Mouse (Mus musculus) forebrain, embryonic 15.5 days (tissue): ENCODE results near the gene Itgb2. TPM values are rescaled to one million over a fixed set of nuclear protein-coding genes. Genes with fewer than 3 reads are reported as not detected.

Source experiments
- ATAC-seq: fragments of 200-750 bp; cut with Nextera tagmentation; replicated peaks from 2 replicates; pipeline ENCODE4 v1.8.0; 2017; ENCODE audit warnings: mild to moderate bottlenecking, moderate TSS enrichment, moderate library complexity
- H3K27ac ChIP-seq: fragments of 300-500 bp; sonication (generic); replicated peaks from 2 replicates; pipeline ENCODE4 v1.5.1; 2015; ENCODE audit warnings: mild to moderate bottlenecking, inconsistent platforms
- H3K27me3 ChIP-seq: fragments of 300-500 bp; sonication (generic); 2 replicates; pipeline ENCODE4 v1.6.1; 2015; ENCODE audit warnings: inconsistent platforms
- H3K36me3 ChIP-seq: fragments of 300-500 bp; sonication (generic); 2 replicates; pipeline ENCODE4 v1.6.1; 2015; ENCODE audit warnings: mild to moderate bottlenecking, inconsistent platforms
- H3K4me1 ChIP-seq: fragments of 300-500 bp; sonication (generic); 2 replicates; pipeline ENCODE4 v1.6.1; 2015; ENCODE audit warnings: inconsistent platforms
- H3K4me2 ChIP-seq: fragments of 300-500 bp; sonication (generic); replicated peaks from 2 replicates; pipeline ENCODE4 v1.6.1; 2015; ENCODE audit warnings: mild to moderate bottlenecking, inconsistent platforms
- H3K4me3 ChIP-seq: fragments of 300-500 bp; sonication (generic); 2 replicates; pipeline ENCODE4 v1.5.1; 2015; ENCODE audit warnings: mild to moderate bottlenecking, inconsistent platforms
- H3K9ac ChIP-seq: fragments of 300-500 bp; sonication (generic); replicated peaks from 2 replicates; pipeline ENCODE4 v1.6.1; 2015; ENCODE audit warnings: mild to moderate bottlenecking, inconsistent platforms
- H3K9me3 ChIP-seq: fragments of 300-500 bp; sonication (generic); 2 replicates; pipeline ENCODE4 v1.6.1; 2016; ENCODE audit warnings: inconsistent platforms
- WGBS: fragments of 180-500 bp; shearing (Covaris S2); methylation state at CpG from one replicate; pipeline ENCODE4 v1.1.7; 2015; ENCODE audit warnings: mixed read lengths; 5-methylcytosine and 5-hydroxymethylcytosine counted together
- polyA plus RNA-seq: library from polyadenylated mRNA; unstranded; fragments of >200 nt; fragmentation: Nextera tagmentation; extraction: Ambion mirVana; gene quantifications from 2 replicates; pipeline ENCODE4 v1.2.1, GENCODE M21; 2015

Gene Itgb2
- polyA plus RNA-seq, 1 experiment from 2014 or later: 0.87 TPM

DNA sequence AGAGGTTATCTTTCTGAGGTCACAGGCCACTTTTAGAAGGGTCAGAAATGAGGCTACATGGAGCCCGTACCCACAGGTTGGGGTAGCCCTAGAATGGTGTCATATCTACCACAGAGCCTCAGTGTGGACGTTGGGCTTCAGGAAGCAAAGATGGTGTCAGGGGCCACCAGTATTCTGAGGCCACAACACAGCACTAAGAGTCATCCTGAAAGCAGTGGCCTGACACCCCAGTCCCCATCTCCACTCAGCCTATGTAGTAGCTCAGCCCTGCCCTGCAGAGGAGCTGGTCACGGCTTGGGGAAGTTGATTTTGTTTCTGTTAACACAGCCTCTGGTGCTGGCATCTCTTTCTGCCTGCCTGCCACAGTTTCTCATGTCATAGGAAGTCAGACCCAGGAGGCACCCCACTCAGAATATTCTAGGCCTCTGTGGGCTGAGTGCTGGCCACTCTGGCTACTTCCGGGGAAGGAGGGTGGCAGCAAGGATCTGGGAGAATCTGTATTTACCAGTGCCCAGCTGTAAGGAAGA is 10.6 kb downstream of the Itgb2 start:
- no peak overlapping the region for H3K4me3 ChIP-seq
- no peaks in the 10 kb centered on the region for H3K27me3 ChIP-seq
- H3K4me1 ChIP-seq: no peaks in the 10 kb centered on the region
- no peaks in the 10 kb centered on the region for H3K36me3 ChIP-seq
- H3K9me3 ChIP-seq: no peaks in the 10 kb centered on the region
- ATAC-seq: no peak
- H3K9ac ChIP-seq: no peak overlapping the region
- WGBS: 87% methylated on average over 4 of the region's 4 CpGs
- no peak overlapping the region for H3K4me2 ChIP-seq
- no peak overlapping the region for H3K27ac ChIP-seq

DNA sequence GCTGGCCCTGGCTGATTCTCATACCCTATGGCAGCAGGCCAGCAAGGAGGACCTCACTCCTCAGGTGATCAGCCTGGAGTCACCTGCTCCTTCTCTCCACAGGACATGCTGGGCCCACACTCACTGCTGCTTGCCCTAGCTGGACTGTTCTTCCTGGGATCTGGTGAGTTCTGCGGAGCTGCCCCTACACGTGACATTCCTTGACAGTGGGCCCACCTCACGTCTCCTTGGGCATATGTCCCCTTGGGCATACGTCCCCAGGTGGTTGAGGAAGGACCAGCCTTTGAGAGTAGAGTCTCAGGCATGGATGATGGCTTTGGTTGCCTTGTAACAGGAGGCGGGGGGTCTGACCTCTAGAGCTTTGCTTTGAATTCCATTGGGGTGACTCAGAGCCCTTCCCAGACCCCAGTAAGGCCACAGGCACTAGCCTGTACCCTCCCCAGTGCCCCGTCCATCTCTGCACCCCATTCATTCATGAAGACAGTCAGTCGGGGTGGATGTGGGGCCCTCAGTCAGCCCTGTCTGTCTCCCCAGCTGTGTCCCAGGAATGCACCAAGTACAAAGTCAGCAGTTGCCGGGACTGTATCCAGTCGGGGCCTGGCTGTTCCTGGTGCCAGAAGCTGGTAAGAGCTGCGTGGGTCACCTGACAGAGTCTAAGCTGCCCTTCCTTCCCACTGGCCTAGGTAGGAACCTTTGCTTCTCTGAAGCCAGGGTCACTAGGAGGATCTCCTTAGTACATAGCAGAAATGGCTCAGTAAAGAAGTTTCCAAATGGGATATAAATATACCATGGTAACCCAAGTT is 12.0 kb downstream of the Itgb2 start:
- Histone ChIP-seq H3K4me1 (no peaks in the 10 kb centered on the region), H3K27ac (no peak overlapping the region), H3K4me3 (no peak overlapping the region), H3K9me3 (no peaks in the 10 kb centered on the region), H3K4me2 (no peak overlapping the region), H3K36me3 (no peaks in the 10 kb centered on the region), H3K27me3 (no peaks in the 10 kb centered on the region), H3K9ac (no peak overlapping the region)
- 87% methylated on average over 10 of the region's 10 CpGs for WGBS
- no peak for ATAC-seq

DNA sequence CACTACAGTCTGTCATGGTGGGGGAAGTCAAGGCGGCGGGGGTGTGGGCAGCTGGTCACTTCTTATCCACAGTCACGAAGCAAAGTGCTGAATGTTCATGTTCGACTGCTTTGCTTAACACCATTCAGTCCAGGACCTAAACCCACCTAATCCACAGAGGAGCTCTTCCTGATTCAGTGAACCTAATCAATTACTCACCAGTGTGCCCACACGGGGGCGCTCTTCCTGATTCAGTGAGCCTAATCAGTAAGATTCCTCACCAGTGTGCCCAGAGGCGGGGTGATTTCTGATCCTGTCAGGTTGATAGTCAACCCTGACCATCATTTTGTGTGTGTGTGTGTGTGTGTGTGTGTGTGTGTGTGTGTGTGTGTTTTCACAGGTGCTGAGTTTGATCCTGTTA is 13.2 kb downstream of the Itgb2 start:
- H3K27me3 ChIP-seq: no peaks in the 10 kb centered on the region
- ATAC-seq: no peak
- no peaks in the 10 kb centered on the region for H3K36me3 ChIP-seq
- no peaks in the 10 kb centered on the region for H3K9me3 ChIP-seq
- H3K27ac ChIP-seq: no peak overlapping the region
- H3K9ac ChIP-seq: no peak overlapping the region
- no peak overlapping the region for H3K4me3 ChIP-seq
- no peaks in the 10 kb centered on the region for H3K4me1 ChIP-seq
- 41% methylated on average over 7 of the region's 7 CpGs for whole genome bisulfite sequencing
- H3K4me2 ChIP-seq: no peak overlapping the region

DNA sequence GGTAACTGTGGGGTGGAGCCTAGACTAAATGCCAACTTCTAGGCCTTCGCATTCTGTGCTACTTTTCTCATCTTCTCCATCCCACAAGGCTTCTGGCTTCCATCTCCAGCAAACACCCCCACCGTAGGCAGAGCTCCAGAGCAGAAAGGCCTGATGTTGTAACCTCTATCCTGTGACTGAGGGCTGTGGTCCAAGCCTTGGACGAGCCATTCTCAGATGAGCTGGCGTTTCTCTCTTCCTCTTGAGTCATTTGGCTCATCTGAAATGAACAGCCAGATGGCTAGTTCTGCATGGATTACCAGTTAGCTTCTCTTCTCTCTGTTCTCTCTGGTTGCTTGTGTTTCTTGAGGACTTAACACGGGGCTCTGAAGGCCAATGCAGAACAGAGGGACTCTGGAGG is 14.9 kb downstream of the Itgb2 start:
- Histone ChIP-seq H3K9ac (no peak overlapping the region), H3K27ac (no peak overlapping the region), H3K4me1 (no peaks in the 10 kb centered on the region), H3K36me3 (no peaks in the 10 kb centered on the region), H3K4me3 (no peak overlapping the region), H3K9me3 (no peaks in the 10 kb centered on the region), H3K27me3 (no peaks in the 10 kb centered on the region), H3K4me2 (no peak overlapping the region)
- ATAC-seq: no peak
- 80% methylated on average over 5 of the region's 5 CpGs for WGBS

DNA sequence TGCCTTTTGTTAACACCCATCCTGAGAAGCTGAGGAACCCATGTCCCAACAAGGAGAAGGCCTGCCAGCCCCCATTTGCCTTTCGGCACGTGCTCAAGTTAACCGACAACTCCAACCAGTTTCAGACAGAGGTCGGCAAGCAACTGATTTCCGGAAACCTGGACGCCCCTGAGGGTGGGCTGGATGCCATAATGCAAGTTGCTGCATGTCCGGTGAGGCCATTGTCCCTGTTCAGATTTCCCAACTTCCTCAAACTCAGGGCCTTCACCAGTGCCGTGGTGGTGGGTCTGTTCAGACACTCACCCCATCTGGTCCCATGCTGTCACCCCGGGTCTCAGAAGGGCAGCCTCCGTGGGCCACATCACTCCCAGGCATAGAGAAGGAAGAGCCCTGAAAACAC is 18.5 kb downstream of the Itgb2 start:
- no peak overlapping the region for H3K27ac ChIP-seq
- H3K4me1 ChIP-seq: no peaks in the 10 kb centered on the region
- no peaks in the 10 kb centered on the region for H3K9me3 ChIP-seq
- H3K36me3 ChIP-seq: no peaks in the 10 kb centered on the region
- no peak overlapping the region for H3K4me2 ChIP-seq
- H3K27me3 ChIP-seq: no peaks in the 10 kb centered on the region
- ATAC-seq: no peak
- 91% methylated on average over 10 of the region's 10 CpGs for WGBS
- no peak overlapping the region for H3K9ac ChIP-seq
- no peak overlapping the region for H3K4me3 ChIP-seq

DNA sequence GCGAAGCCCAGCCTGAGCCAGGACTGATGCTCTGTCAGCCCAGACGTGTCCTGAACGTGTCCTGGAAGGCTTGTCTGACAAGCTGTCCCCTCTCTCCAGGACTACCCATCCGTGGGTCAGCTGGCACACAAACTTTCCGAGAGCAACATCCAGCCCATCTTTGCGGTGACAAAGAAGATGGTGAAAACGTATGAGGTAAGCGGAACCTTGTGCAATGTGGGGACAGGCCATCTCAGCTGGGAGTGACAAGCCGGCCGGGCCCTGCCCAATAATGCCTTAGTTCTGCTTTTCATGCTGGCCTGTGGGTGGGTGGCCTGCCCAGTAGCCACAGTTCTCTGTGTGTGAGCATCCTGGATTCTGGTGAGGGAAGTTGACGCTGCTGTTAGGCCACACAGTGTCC is 20.8 kb downstream of the Itgb2 start:
- H3K27me3 ChIP-seq: no peaks in the 10 kb centered on the region
- H3K4me3 ChIP-seq: no peak overlapping the region
- no peaks in the 10 kb centered on the region for H3K9me3 ChIP-seq
- H3K27ac ChIP-seq: no peak overlapping the region
- 80% methylated on average over 11 of the region's 11 CpGs for WGBS
- no peak overlapping the region for H3K4me2 ChIP-seq
- H3K9ac ChIP-seq: no peak overlapping the region
- H3K36me3 ChIP-seq: no peaks in the 10 kb centered on the region
- H3K4me1 ChIP-seq: no peaks in the 10 kb centered on the region
- ATAC-seq: no peak

DNA sequence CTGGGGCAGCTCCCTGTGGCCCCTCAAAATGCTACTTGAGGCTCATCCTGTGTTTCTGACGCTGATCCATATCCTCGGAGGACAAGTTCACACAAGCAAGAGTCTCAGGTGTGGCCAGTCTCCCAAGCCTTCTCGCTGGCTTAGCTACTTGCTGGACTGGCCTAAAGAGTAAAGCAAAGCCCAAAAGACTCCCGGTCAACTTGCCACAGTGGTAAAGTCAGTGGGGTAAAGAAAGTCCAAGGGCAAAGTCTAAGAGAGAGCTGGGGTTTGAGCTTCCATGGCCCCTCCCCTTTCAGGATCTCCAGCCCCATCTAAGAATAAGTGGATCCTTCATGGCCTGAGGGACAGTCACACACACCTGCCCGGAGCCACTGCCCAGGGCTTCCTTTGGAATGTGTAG is 22.1 kb downstream of the Itgb2 start:
- Histone ChIP-seq H3K27ac (no peak overlapping the region), H3K27me3 (no peaks in the 10 kb centered on the region), H3K4me3 (no peak overlapping the region), H3K9ac (no peak overlapping the region), H3K4me1 (no peaks in the 10 kb centered on the region), H3K9me3 (no peaks in the 10 kb centered on the region), H3K4me2 (no peak overlapping the region), H3K36me3 (no peaks in the 10 kb centered on the region)
- WGBS: 88% methylated on average over 5 of the region's 5 CpGs
- ATAC-seq: no peak

DNA sequence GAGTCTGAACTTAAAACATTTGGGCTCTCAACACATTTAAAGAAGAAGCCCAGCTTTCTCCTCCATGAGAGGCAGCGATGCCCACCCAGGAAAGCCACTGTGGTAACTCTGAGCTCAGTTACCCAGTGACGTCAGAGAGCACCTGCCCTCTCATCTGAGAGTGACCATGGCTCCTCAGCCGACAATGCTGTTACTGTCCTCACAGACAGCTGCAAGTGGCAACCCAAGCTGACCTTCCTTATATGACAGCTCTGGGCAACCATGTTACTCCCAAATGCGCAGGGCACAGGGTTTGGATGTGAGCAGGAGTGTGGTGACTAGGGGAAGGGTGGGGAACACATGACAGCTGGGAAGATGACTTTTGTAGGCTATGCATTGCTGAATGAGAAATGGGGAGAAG is 23.2 kb downstream of the Itgb2 start:
- Histone ChIP-seq H3K9ac (no peak overlapping the region), H3K4me3 (no peak overlapping the region), H3K27ac (no peak overlapping the region), H3K4me1 (no peaks in the 10 kb centered on the region), H3K4me2 (no peak overlapping the region), H3K36me3 (no peaks in the 10 kb centered on the region), H3K27me3 (no peaks in the 10 kb centered on the region), H3K9me3 (no peaks in the 10 kb centered on the region)
- no peak for ATAC-seq
- WGBS: 85% methylated on average over 4 of the region's 4 CpGs

DNA sequence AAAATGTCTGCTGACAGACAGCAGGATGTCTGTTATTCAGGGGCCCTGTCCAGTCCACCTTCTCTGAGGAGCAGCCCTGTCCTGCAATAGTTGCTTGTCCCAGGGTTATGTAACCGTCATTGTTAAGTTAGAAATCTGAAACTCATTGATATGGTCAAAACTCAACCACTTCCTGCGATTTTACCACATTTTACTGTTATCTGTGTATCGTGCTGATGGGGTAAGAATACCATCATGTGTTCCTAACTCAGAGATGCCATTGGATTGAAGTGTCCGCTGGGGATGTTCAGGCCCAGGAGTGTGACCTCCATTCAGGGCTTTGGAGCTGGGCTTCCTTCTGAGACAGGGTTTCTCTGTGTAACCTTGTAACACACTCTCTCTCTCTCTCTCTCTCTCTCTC is 24.9 kb downstream of the Itgb2 start:
- no peaks in the 10 kb centered on the region for H3K4me1 ChIP-seq
- no peak for ATAC-seq
- WGBS: 91% methylated on average over 4 of the region's 4 CpGs

DNA sequence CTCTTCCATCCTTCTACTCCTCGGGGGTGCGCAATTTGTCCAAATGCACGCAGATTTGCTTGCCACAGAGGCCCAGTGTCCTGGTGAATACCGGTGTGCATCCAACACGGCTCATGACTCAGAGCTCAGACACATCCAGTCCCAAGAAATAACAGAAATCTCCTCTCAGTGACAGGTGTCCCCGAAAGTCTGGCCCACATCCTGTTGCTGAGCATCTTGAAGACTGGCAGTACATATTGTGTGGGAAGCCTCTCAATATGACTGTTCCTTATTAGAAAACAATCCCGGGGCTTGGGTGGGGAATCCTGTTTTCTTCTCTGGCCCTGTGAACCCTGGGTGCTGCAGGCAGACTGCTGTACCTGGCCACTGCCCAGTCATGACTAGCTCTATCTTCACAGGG is 26.6 kb downstream of the Itgb2 start:
- no peak overlapping the region for H3K9ac ChIP-seq
- no peak overlapping the region for H3K4me2 ChIP-seq
- H3K9me3 ChIP-seq: no peaks in the 10 kb centered on the region
- H3K27me3 ChIP-seq: no peaks in the 10 kb centered on the region
- H3K4me3 ChIP-seq: no peak overlapping the region
- H3K36me3 ChIP-seq: no peaks in the 10 kb centered on the region
- no peak for ATAC-seq
- H3K27ac ChIP-seq: no peak overlapping the region
- WGBS: 89% methylated on average over 7 of the region's 7 CpGs
- H3K4me1 ChIP-seq: no peaks in the 10 kb centered on the region

More for the DNA sequence above, 24.9 kb downstream of the Itgb2 start:
- no peak overlapping the region for H3K4me2 ChIP-seq
- no peaks in the 10 kb centered on the region for H3K27me3 ChIP-seq
- H3K27ac ChIP-seq: no peak overlapping the region
- no peak overlapping the region for H3K4me3 ChIP-seq
- no peaks in the 10 kb centered on the region for H3K9me3 ChIP-seq
- no peak overlapping the region for H3K9ac ChIP-seq
- H3K36me3 ChIP-seq: no peaks in the 10 kb centered on the region

DNA sequence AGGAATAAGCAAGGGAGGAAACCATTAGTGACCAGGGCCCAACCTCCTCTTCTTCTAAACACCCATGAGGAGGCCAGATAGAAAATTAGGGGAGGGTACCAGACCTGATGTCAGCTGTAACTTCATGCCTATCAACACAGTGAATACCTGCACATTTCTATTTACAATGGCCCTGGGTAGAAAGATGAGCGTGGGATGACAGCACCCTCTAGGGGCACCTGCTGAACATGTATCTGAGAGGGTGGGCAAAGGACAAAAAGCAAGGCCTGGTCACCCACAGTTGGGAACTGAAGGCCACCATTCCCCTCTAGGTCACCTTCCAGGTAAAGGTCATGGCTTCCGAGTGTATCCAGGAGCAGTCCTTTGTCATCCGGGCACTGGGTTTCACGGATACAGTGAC is 27.6 kb downstream of the Itgb2 start:
- no peak overlapping the region for H3K4me2 ChIP-seq
- H3K27ac ChIP-seq: no peak overlapping the region
- no peaks in the 10 kb centered on the region for H3K9me3 ChIP-seq
- H3K27me3 ChIP-seq: no peaks in the 10 kb centered on the region
- H3K36me3 ChIP-seq: no peaks in the 10 kb centered on the region
- H3K4me1 ChIP-seq: no peaks in the 10 kb centered on the region
- no peak overlapping the region for H3K9ac ChIP-seq
- H3K4me3 ChIP-seq: no peak overlapping the region
- 80% methylated on average over 4 of the region's 4 CpGs for WGBS
- ATAC-seq: no peak

DNA sequence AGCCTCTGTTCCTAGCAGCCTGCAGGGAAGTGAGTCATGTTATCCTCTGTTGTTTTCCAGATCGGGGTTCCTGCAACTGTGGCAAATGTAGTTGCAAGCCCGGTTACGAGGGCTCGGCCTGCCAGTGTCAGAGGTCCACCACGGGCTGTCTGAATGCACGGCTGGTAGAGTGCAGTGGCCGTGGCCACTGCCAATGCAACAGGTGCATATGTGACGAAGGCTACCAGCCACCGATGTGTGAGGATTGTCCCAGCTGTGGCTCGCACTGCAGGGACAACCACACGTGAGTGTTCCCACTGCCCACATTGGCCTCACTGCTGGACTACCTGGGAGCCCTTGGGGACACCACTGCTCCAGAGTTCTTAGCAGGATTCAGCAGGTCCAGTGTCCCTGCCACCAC is 30.0 kb downstream of the Itgb2 start:
- no peak overlapping the region for H3K4me2 ChIP-seq
- H3K36me3 ChIP-seq: no peaks in the 10 kb centered on the region
- H3K9ac ChIP-seq: no peak overlapping the region
- no peaks in the 10 kb centered on the region for H3K9me3 ChIP-seq
- H3K4me1 ChIP-seq: no peaks in the 10 kb centered on the region
- H3K4me3 ChIP-seq: no peak overlapping the region
- H3K27ac ChIP-seq: no peak overlapping the region
- 87% methylated on average over 11 of the region's 11 CpGs for WGBS
- ATAC-seq: no peak
- H3K27me3 ChIP-seq: no peaks in the 10 kb centered on the region

DNA sequence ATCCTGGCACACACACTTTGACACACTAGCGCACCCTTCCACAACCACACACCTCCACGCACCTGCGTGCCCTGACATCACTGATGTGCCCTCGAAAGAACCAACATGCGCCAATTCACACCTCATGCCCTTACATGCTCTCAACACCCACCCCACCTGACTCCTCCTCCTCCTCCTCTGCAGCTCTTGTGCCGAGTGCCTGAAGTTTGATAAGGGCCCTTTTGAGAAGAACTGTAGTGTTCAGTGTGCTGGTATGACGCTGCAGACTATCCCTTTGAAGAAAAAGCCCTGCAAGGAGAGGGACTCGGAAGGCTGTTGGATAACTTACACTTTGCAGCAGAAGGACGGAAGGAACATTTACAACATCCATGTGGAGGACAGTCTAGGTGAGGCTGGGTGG is 30.8 kb downstream of the Itgb2 start:
- no peak for ATAC-seq
- WGBS: 92% methylated on average over 9 of the region's 9 CpGs
- no peak overlapping the region for H3K9ac ChIP-seq
- H3K9me3 ChIP-seq: no peaks in the 10 kb centered on the region
- H3K4me3 ChIP-seq: no peak overlapping the region
- H3K36me3 ChIP-seq: no peaks in the 10 kb centered on the region
- H3K4me1 ChIP-seq: no peaks in the 10 kb centered on the region
- H3K27me3 ChIP-seq: no peaks in the 10 kb centered on the region
- H3K4me2 ChIP-seq: no peak overlapping the region
- H3K27ac ChIP-seq: no peak overlapping the region
